Mouse (Mus musculus): ENCODE measurements at regions not wholly inside any gene's neighbourhood (a gene's known extent, or its start where the extent isn't known, plus 50 kb on each side); places are given as distances from the start of the nearest gene placed in this dataset.

GRCm38 (mm10) chr13:92911660-92912284 lies 67.2 kb downstream of the Mtx3 start:
- DNase-seq (ENCODE audit: extremely low spot score in 1 of 2, low spot score in 1 of 2), result no peak

GRCm38 (mm10) chr13:92912661-92913060 lies 68.1 kb downstream of the Mtx3 start:
- no peak for DNase-seq (ENCODE audit: extremely low spot score in 1 of 2, low spot score in 1 of 2)

GRCm38 (mm10) chr13:92914631-92915030 lies 70.1 kb downstream of the Mtx3 start:
- DNase-seq (ENCODE audit: extremely low spot score in 1 of 2, low spot score in 1 of 2), result no peak

- DNase-seq (ENCODE audit: extremely low spot score in 1 of 2, low spot score in 1 of 2), result no peak
Measured at GRCm38 (mm10) chr13:92915221-92915839, 70.8 kb downstream of the Mtx3 start.

- peak in 1 of 2 experiments; percentile 6 for DNase-seq (ENCODE audit: extremely low spot score in 1 of 2, low spot score in 1 of 2)
Measured at GRCm38 (mm10) chr13:92915948-92916710, 71.6 kb downstream of the Mtx3 start.

GRCm38 (mm10) chr13:92919882-92920281 lies 75.3 kb downstream of the Mtx3 start:
- no peak for DNase-seq (ENCODE audit: extremely low spot score in 1 of 2, low spot score in 1 of 2)

GRCm38 (mm10) chr13:92921936-92922335 lies 77.4 kb downstream of the Mtx3 start:
- no peak for DNase-seq (ENCODE audit: extremely low spot score in 1 of 2, low spot score in 1 of 2)

GRCm38 (mm10) chr13:92923496-92923895 lies 78.9 kb downstream of the Mtx3 start:
- DNase-seq (ENCODE audit: extremely low spot score in 1 of 2, low spot score in 1 of 2), result no peak

GRCm38 (mm10) chr13:92924021-92924420 lies 79.5 kb downstream of the Mtx3 start:
- DNase-seq (ENCODE audit: extremely low spot score in 1 of 2, low spot score in 1 of 2), result no peak

- DNase-seq (ENCODE audit: extremely low spot score in 1 of 2, low spot score in 1 of 2), result no peak
Measured at GRCm38 (mm10) chr13:92925196-92925595, 80.6 kb downstream of the Mtx3 start.

- no peak for DNase-seq (ENCODE audit: extremely low spot score in 1 of 2, low spot score in 1 of 2)
Measured at GRCm38 (mm10) chr13:92928551-92928950, 84.0 kb downstream of the Mtx3 start.

GRCm38 (mm10) chr13:92931696-92932095 lies 87.1 kb downstream of the Mtx3 start:
- DNase-seq (ENCODE audit: extremely low spot score in 1 of 2, low spot score in 1 of 2), result no peak

- no peak for DNase-seq (ENCODE audit: extremely low spot score in 1 of 2, low spot score in 1 of 2)
Measured at GRCm38 (mm10) chr13:92939032-92939431, 94.5 kb downstream of the Mtx3 start.

GRCm38 (mm10) chr13:92940610-92941009 lies 96.0 kb downstream of the Mtx3 start:
- DNase-seq (ENCODE audit: extremely low spot score in 1 of 2, low spot score in 1 of 2), result no peak

- DNase-seq (ENCODE audit: extremely low spot score in 1 of 2, low spot score in 1 of 2), result no peak
Measured at GRCm38 (mm10) chr13:92948560-92948959, 104.0 kb downstream of the Mtx3 start.

GRCm38 (mm10) chr13:92960031-92960430 lies 115.5 kb downstream of the Mtx3 start:
- DNase-seq (ENCODE audit: extremely low spot score in 1 of 2, low spot score in 1 of 2), result peak; percentile 61 to 68

- DNase-seq (ENCODE audit: extremely low spot score in 1 of 2, low spot score in 1 of 2), result no peak
Measured at GRCm38 (mm10) chr13:92962625-92963024, 118.1 kb downstream of the Mtx3 start.

- no peak for DNase-seq (ENCODE audit: extremely low spot score in 1 of 2, low spot score in 1 of 2)
Measured at GRCm38 (mm10) chr13:92963351-92963895, 118.9 kb downstream of the Mtx3 start.

GRCm38 (mm10) chr13:92964213-92964743 lies 119.7 kb downstream of the Mtx3 start:
- no peak for DNase-seq (ENCODE audit: extremely low spot score in 1 of 2, low spot score in 1 of 2)

- DNase-seq (ENCODE audit: extremely low spot score in 1 of 2, low spot score in 1 of 2), result no peak
Measured at GRCm38 (mm10) chr13:92967025-92967610, 122.6 kb downstream of the Mtx3 start.

GRCm38 (mm10) chr13:92969579-92969978 lies 125.0 kb downstream of the Mtx3 start:
- DNase-seq (ENCODE audit: extremely low spot score in 1 of 2, low spot score in 1 of 2), result no peak
